Mouse (Mus musculus) stomach, postnatal 0 days (tissue): ENCODE results near the gene Noc3l. TPM values are rescaled to one million over a fixed set of nuclear protein-coding genes. Genes with fewer than 3 reads are reported as not detected.
A peak's percentile ranks its signal among the peaks of the same experiment; 100 is the strongest.

ENCODE experiments used
- ATAC-seq: fragments of 200-750 bp; cut with Nextera tagmentation; 2 replicates; pipeline ENCODE4 v1.8.0; 2017; ENCODE audit not compliant: low FRiP score, low TSS enrichment
- DNase-seq: peaks from one replicate; pipeline ENCODE4 v3.0.0-alpha.2; 2016; ENCODE audit warnings: low spot score
- H3K27ac ChIP-seq: fragments of 300-500 bp; sonication (generic); replicated peaks from 2 replicates; pipeline ENCODE4 v1.5.1; 2014; ENCODE audit warnings: mild to moderate bottlenecking, control low read depth
- H3K27me3 ChIP-seq: fragments of 300-500 bp; sonication (generic); 2 replicates; pipeline ENCODE4 v1.6.1; 2014; ENCODE audit warnings: low read length; ENCODE audit not compliant: control insufficient read depth, insufficient read depth
- H3K36me3 ChIP-seq: fragments of 300-500 bp; sonication (generic); 2 replicates; pipeline ENCODE4 v1.6.1; 2014; ENCODE audit warnings: low read length, mixed read lengths; ENCODE audit not compliant: control insufficient read depth, insufficient read depth
- H3K4me1 ChIP-seq: fragments of 300-500 bp; sonication (generic); replicated peaks from 2 replicates; pipeline ENCODE4 v1.6.1; 2014; ENCODE audit warnings: antibody characterized with exemption; ENCODE audit not compliant: control insufficient read depth, insufficient read depth
- H3K4me2 ChIP-seq: fragments of 300-500 bp; sonication (generic); replicated peaks from 2 replicates; pipeline ENCODE4 v1.6.1; 2014; ENCODE audit warnings: low read depth, mild to moderate bottlenecking, control low read depth, moderate library complexity
- H3K4me3 ChIP-seq: fragments of 300-500 bp; sonication (generic); 2 replicates; pipeline ENCODE4 v1.5.1; 2014; ENCODE audit warnings: low read depth, low read length, control low read depth
- H3K9ac ChIP-seq: fragments of 300-500 bp; sonication (generic); 2 replicates; pipeline ENCODE4 v1.6.1; 2014; ENCODE audit warnings: mild to moderate bottlenecking, low read length, control low read depth, mixed read lengths
- H3K9me3 ChIP-seq: fragments of 300-500 bp; sonication (generic); 2 replicates; pipeline ENCODE4 v1.6.1; 2016; ENCODE audit warnings: low read length; ENCODE audit not compliant: control insufficient read depth
- CTCF ChIP-seq: IDR thresholded peaks from 2 replicates; pipeline ENCODE4 v1.5.1; 2016; ENCODE audit warnings: antibody characterized with exemption, low read depth, mild to moderate bottlenecking, moderate library complexity
- EP300 ChIP-seq: optimal IDR thresholded peaks from 2 replicates; pipeline ENCODE3; 2016; ENCODE audit warnings: antibody characterized with exemption
- WGBS: fragments of 180-500 bp; shearing (Covaris S2); extraction: QIAGEN DNeasy Blood & Tissue Kit; methylation state at CpG from one replicate; pipeline ENCODE4 v1.1.7; 2014; 5-methylcytosine and 5-hydroxymethylcytosine counted together
- polyA plus RNA-seq: library from polyadenylated mRNA; unstranded; fragments of >200 nt; fragmentation: Nextera tagmentation; extraction: Ambion mirVana; gene quantifications from 2 replicates; pipeline ENCODE4 v1.2.1, GENCODE M21; 2015

Noc3l gene
- polyA plus RNA-seq, 1 experiment from 2014 or later, result 2.9 TPM

DNA sequence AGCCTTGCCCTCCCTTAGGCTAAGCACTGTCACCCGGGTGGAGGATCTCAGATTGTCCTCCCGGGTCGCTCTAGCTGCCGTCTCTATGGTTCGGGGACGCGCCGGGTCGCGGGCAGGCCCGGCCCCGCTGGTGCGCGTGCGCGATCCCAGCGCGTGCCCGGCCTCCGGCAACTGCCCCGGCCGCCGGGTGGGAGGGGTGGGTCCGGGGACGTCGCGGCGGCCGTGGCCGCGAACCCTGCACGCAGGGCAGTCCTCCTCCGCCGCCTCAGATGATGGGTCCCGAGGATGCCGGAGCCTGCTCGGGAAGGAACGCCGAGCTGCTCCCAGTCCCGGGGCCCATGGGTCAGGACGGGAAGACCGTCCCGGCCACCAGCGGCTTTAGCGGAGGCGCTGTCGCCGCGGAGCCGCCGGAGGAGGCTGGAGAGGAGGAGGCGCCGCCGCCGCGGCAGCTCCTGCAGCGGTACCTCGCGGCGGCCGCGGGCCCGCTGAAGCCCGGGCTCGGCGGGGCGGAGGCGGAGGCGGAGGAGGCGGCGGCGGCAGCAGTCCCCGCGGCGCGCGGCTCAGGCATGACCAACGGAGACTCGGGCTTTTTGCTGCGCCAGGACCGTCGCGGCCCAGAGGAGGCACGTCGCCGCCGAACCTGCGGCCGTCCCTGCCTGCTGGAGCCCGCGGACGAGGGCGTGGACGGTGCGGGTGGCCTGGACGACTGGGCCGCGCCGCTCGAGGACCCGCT, 17.6 kb upstream of the Noc3l start, which contains the start of gene Tbc1d12:
Gene Tbc1d12 (plus strand): TSS at position 142 of the 733 bp plus-strand sequence.
- peak within 1 kb of the TSS; percentile 90 for H3K27ac ChIP-seq
- TF ChIP-seq EP300 (no peak), CTCF (peak; percentile 19; the same call in 1 of the 2 replicates)
- H3K4me3 ChIP-seq, result peak within 1 kb of the TSS; percentile 86
- no peaks in the 10 kb centered on the region for H3K36me3 ChIP-seq
- peak within 1 kb of the TSS; percentile 74 for H3K4me2 ChIP-seq
- peak; percentile 91 for DNase-seq
- H3K9me3 ChIP-seq, result no peaks in the 10 kb centered on the region
- no peaks in the 10 kb centered on the region for H3K27me3 ChIP-seq
- 1% methylated on average over 78 of the region's 101 CpGs for WGBS
- ATAC-seq, result peak; percentile 94
- peak within 1 kb of the TSS; percentile 84 for H3K9ac ChIP-seq
- no peaks in the 10 kb centered on the region for H3K4me1 ChIP-seq

DNA sequence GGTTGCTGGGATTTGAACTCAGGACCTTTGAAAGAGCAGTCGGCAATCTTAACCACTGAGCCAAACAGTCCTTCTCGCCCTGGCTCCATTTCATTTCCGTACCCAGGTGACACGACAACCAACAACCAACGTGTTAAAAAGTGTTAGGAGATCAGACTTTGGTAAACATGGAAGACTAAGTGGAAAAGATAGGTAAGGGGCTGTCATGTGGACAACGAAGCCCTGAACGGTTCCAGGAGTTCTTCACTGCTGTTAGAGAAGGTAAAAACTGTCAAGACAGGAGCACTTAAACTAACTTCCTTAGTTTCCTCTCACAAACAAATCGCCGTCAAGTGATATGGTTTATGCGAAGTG, 17.0 kb upstream of the Noc3l start:
- Histone ChIP-seq H3K4me1 (no peaks in the 10 kb centered on the region), H3K4me2 (peak overlapping the region; percentile 74), H3K36me3 (no peaks in the 10 kb centered on the region), H3K9ac (peak overlapping the region; percentile 84), H3K27me3 (no peaks in the 10 kb centered on the region), H3K9me3 (no peaks in the 10 kb centered on the region), H3K4me3 (peak overlapping the region; percentile 86), H3K27ac (peak overlapping the region; percentile 90)
- 18% methylated on average over 10 of the region's 10 CpGs for WGBS
- no peak for DNase-seq
- TF ChIP-seq CTCF, result no peak
- TF ChIP-seq EP300, result no peak
- no peak for ATAC-seq

DNA sequence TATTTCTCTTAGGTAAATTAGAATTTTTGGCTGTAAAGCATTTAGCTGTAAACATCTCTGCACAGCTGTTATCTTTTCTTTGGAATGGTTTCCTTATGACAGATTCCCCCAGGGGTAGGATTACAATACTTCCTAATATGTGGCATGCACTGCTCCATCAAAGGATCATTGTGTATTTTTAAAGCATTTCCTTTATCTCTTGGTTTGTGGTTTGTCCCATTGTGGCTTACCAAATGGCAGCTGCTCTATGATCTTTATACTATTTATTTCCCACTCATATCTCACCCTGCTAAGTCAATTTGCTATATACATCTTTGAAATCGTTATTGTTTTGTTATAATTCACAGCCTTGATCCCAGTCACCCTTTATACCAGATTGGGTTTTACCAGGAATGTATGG, 14.2 kb upstream of the Noc3l start:
- Histone ChIP-seq H3K4me1 (no peaks in the 10 kb centered on the region), H3K36me3 (no peaks in the 10 kb centered on the region), H3K27ac (no peak overlapping the region), H3K9me3 (no peaks in the 10 kb centered on the region), H3K4me3 (no peak overlapping the region), H3K27me3 (no peaks in the 10 kb centered on the region), H3K9ac (no peak overlapping the region), H3K4me2 (no peak overlapping the region)
- 20% methylated on average over 1 of the region's 1 CpGs for WGBS
- DNase-seq (no peak), ATAC-seq (no peak)
- TF ChIP-seq EP300, result no peak

DNA sequence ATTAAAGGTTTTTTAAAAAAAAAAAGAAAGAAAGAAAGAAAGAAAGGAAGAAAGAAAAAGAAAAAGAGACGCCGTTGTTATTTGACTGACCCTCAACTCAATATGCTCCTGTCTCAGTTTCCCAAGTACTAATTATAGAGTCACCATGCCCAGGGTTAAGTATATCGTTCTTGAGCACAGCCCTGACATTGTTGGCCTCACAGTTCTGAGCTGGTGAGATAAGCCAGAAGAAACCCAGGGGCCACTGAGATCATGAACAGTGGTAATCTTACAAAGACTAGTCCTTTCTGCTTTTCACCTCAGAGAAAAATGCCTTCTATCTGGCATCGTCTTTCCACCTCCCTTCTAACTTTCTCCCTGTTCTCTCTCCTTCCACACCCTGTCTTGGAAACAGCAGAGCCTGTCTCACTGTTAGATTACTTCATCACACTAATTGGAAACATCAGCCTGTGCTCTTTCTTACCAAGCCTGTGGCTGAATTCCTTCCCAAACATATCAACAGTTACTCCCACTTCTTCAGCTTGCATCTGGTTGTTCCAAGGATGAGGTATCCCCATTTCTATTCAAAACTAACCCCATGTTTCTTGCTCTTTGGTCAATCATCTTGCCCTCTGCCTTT, 1.3 kb upstream of the Noc3l start:
- H3K36me3 ChIP-seq, result no peaks in the 10 kb centered on the region
- no peaks in the 10 kb centered on the region for H3K4me1 ChIP-seq
- H3K9ac ChIP-seq, result no peak overlapping the region
- TF ChIP-seq CTCF (no peak), EP300 (no peak)
- H3K4me2 ChIP-seq, result no peak overlapping the region
- no peak overlapping the region for H3K4me3 ChIP-seq
- no peaks in the 10 kb centered on the region for H3K9me3 ChIP-seq
- DNase-seq, result no peak
- 84% methylated on average over 4 of the region's 4 CpGs for WGBS
- H3K27ac ChIP-seq, result no peak overlapping the region
- ATAC-seq, result no peak
- H3K27me3 ChIP-seq, result no peaks in the 10 kb centered on the region

DNA sequence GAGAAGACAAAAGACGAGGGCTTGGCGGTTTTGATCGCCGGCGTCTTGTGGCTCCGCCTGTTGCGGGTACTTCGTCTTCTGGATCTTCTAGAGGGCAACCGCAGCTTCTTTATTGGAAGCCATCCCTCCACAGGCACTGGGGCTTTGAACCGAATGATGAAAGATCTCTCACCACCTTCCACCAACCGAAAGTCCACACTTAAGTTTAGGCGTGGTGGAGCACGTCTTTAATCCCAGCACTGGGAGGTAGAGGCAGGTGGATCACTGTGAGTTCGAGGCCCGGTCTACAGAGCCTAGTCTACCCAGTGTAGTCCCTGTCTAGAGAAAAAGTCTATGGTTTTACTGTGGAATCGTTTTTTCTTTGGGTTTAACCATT, 378 bp upstream of the Noc3l start:
- peak overlapping the region; percentile 69 for H3K9ac ChIP-seq
- no peaks in the 10 kb centered on the region for H3K36me3 ChIP-seq
- no peaks in the 10 kb centered on the region for H3K27me3 ChIP-seq
- DNase-seq, result no peak
- H3K4me3 ChIP-seq, result peak overlapping the region; percentile 79
- peak overlapping the region; percentile 78 for H3K4me2 ChIP-seq
- peak; percentile 57 for ATAC-seq
- no peak for TF ChIP-seq EP300
- TF ChIP-seq CTCF, result no peak
- H3K27ac ChIP-seq, result no peak overlapping the region
- no peaks in the 10 kb centered on the region for H3K4me1 ChIP-seq
- H3K9me3 ChIP-seq, result no peaks in the 10 kb centered on the region
- WGBS, result 12% methylated on average over 16 of the region's 16 CpGs

DNA sequence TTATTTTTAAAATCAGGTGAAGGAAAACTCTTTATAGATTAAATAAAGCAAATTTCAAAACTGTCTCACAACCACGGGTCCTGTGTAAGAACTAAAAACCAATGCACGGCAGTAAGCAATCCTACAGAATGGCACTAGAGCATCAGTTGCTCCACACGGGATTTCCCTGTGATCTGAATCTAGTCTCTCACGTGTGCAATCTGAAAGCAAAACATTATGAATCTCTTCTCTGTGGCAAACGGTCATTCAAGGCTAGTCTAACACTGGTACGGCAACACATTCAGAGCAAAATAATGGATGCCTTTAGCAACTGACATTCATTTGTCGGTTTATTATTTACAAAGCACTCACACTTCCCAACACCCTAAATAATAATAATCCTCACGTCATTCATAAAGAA, 846 bp downstream of the Noc3l start:
- peak overlapping the region; percentile 69 for H3K9ac ChIP-seq
- H3K9me3 ChIP-seq, result no peaks in the 10 kb centered on the region
- H3K4me1 ChIP-seq, result no peaks in the 10 kb centered on the region
- peak overlapping the region; percentile 79 for H3K4me3 ChIP-seq
- H3K36me3 ChIP-seq, result no peaks in the 10 kb centered on the region
- H3K4me2 ChIP-seq, result peak overlapping the region; percentile 78
- TF ChIP-seq EP300 (no peak), CTCF (no peak)
- no peak for ATAC-seq
- no peak overlapping the region for H3K27ac ChIP-seq
- no peak for DNase-seq
- WGBS, result 27% methylated on average over 8 of the region's 8 CpGs
- H3K27me3 ChIP-seq, result no peaks in the 10 kb centered on the region
